Mouse (Mus musculus) small intestine, adult 2 months (tissue): ENCODE data around the gene Fbxw16. TPM values are rescaled to one million over a fixed set of nuclear protein-coding genes. Genes with fewer than 3 reads are reported as not detected.
"Not testable (repeated sequence)": the region's sequence is repeated elsewhere in the genome, so short reads cannot be mapped to it uniquely, and the experiment has no call there.

Experiments used
- H3K27ac ChIP-seq: fragments of 200-500 bp; 2 replicates; pipeline ENCODE4 v1.5.1; 2012; ENCODE audit warnings: low read depth, low read length, control low read depth, inconsistent platforms; ENCODE audit not compliant: insufficient read depth
- H3K27me3 ChIP-seq: fragments of 200-500 bp; 2 replicates; pipeline ENCODE4 v1.6.1; 2012; ENCODE audit warnings: mild to moderate bottlenecking, moderate library complexity, low read length, inconsistent platforms; ENCODE audit not compliant: control insufficient read depth, insufficient read depth
- H3K36me3 ChIP-seq: fragments of 200-500 bp; 2 replicates; pipeline ENCODE4 v1.6.1; 2012; ENCODE audit warnings: mild to moderate bottlenecking, low read length, control low read depth, inconsistent platforms; ENCODE audit not compliant: control insufficient read depth, insufficient read depth
- H3K4me1 ChIP-seq: fragments of 200-500 bp; 2 replicates; pipeline ENCODE4 v1.6.1; 2012; ENCODE audit warnings: low read length, inconsistent platforms, mixed read lengths; ENCODE audit not compliant: control insufficient read depth, insufficient read depth, insufficient read length
- H3K4me3 ChIP-seq: fragments of 200-500 bp; 2 replicates; pipeline ENCODE4 v1.5.1; 2012; ENCODE audit warnings: low read depth, mild to moderate bottlenecking, control low read depth, inconsistent platforms, low read length, moderate library complexity
- CTCF ChIP-seq: fragments of 200-500 bp; IDR thresholded peaks from 2 replicates; pipeline ENCODE4 v1.5.1; 2012; ENCODE audit warnings: low read depth, mild to moderate bottlenecking, control low read depth, inconsistent platforms, low read length, moderate library complexity, mixed read lengths; ENCODE audit not compliant: insufficient replicate concordance, insufficient read length; ENCODE audit errors: extremely low read depth
- POLR2A ChIP-seq: fragments of 200-500 bp; IDR thresholded peaks from 2 replicates; pipeline ENCODE4 v1.6.1; 2012; ENCODE audit warnings: low read depth, mild to moderate bottlenecking, control low read depth, inconsistent platforms, low read length, moderate library complexity
- WGBS: fragments of 180-500 bp; shearing (Covaris S2); methylation state at CpG from one replicate; pipeline ENCODE4 v1.1.7; 2018; 5-methylcytosine and 5-hydroxymethylcytosine counted together
- polyA plus RNA-seq: library from polyadenylated mRNA; depleted of rRNA; stranded (reverse); fragments of >200 nt; gene quantifications from 2 replicates; pipeline ENCODE4 v1.2.3, GENCODE M21; 2012; rRNA removed

Gene Fbxw16
- polyA plus RNA-seq = not detected in 2 replicates

DNA sequence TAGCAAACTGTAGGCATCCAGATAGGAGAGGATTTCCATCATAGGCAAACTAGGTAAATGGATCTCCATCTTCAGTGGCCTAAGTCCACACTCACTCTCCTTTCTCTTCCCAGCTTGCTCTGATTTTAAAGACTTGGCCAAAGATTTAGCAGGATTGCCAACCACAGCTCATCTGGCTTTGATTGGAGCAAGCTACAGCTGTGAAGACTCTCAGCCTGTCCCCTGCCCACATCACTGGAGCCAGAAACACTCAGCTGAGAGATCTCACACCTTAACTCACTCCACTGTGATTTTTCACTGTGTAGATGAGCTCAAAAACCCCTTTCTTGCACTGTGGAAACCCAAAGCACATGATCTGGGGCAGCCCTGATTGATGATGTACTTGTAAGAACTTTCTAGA, at the start of gene Fbxw16:
Gene Fbxw16 (minus strand): TSS at position 101 of the 400 bp plus-strand sequence.
- no peaks in the 10 kb centered on the region for H3K4me1 ChIP-seq
- no peaks in the 10 kb centered on the region for H3K27me3 ChIP-seq
- no peaks in the 10 kb centered on the region for H3K36me3 ChIP-seq
- H3K27ac ChIP-seq = no peak within 1 kb of the TSS
- TF ChIP-seq CTCF = no peak
- no peak for TF ChIP-seq POLR2A
- no peak within 1 kb of the TSS for H3K4me3 ChIP-seq

- H3K4me1 ChIP-seq, H3K27ac ChIP-seq, H3K4me3 ChIP-seq, H3K27me3 ChIP-seq, H3K36me3 ChIP-seq: not testable (repeated sequence)
- WGBS = 58% methylated on average over 1 of the region's 1 CpGs
Measured at GRCm38 (mm10) chr9:109495775-109496174, 46.8 kb upstream of the Fbxw16 start, which contains the start of gene Fbxw19. Gene Fbxw19 (minus strand): TSS chr9:109495875.

DNA sequence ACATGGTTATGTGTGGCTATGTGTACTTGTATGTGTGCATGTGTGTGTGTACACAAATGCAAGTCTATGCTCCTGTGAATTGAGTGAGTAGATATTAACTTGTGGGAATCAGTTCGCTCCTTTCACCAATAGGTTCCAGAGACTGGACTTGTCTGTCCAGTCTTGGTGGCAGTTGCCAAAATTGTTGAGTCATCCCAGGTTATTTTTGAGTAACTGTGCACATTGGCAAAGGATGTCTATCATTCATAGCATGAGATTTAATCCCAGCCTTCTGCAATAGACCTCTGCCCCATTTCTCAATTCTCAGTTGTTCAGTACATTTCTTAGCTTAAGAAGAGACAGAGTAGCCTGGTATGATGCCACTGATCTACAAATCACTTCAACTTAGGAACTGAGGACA, 16.0 kb downstream of the Fbxw16 start:
- H3K36me3 ChIP-seq = no peaks in the 10 kb centered on the region
- TF ChIP-seq CTCF (no peak), POLR2A (no peak)
- WGBS = 70% methylated on average over 1 of the region's 1 CpGs
- no peaks in the 10 kb centered on the region for H3K4me1 ChIP-seq
- no peaks in the 10 kb centered on the region for H3K27me3 ChIP-seq
- H3K27ac ChIP-seq = no peak overlapping the region
- no peak overlapping the region for H3K4me3 ChIP-seq

DNA sequence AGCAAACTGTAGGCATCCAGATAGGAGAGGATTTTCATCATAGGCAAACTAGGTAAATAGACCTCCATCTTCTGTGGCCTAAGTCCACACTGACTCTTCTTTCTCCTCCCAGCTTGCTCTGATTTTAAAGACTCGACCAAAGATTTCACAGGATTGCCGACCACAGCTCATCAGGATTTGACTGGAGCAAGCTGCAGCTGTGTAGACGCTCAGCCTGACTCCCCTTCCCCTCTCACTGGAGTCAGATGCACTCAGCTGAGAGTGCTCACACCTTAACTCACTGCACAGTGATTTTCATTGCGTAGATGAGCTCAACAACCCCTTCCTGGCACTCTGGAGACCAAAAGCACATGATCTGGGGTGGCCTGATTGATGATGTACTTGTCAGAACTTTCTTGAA, 44.7 kb downstream of the Fbxw16 start, which contains the start of gene Fbxw22:
Gene Fbxw22 (minus strand): TSS at position 101 of the 400 bp plus-strand sequence.
- not testable (repeated sequence) for H3K4me3 ChIP-seq, H3K27ac ChIP-seq, H3K36me3 ChIP-seq, H3K4me1 ChIP-seq, H3K27me3 ChIP-seq
- WGBS = 66% methylated on average over 4 of the region's 4 CpGs

Other genes starting within 250 kb of the Fbxw16 start
- gene Fbxw20, start 214.4 kb downstream of the Fbxw16 start, polyA plus RNA-seq = not detected in 2 replicates
- not detected in 2 replicates for gene Fbxw14, start 161.5 kb downstream of the Fbxw16 start, polyA plus RNA-seq
- gene Fbxw28, start 109.5 kb downstream of the Fbxw16 start, polyA plus RNA-seq = not detected in 2 replicates
- gene Fbxw22, start 44.8 kb downstream of the Fbxw16 start, polyA plus RNA-seq = not detected in 2 replicates
- gene Fbxw19, start 46.7 kb upstream of the Fbxw16 start, polyA plus RNA-seq = not detected in 2 replicates
- not detected in 2 replicates for gene Fbxw15, start 119.1 kb upstream of the Fbxw16 start, polyA plus RNA-seq
- gene Fbxw24, start 176.9 kb upstream of the Fbxw16 start, polyA plus RNA-seq = not detected in 2 replicates
- gene Fbxw25, start 215.5 kb upstream of the Fbxw16 start, polyA plus RNA-seq = not detected in 2 replicates